8 mouse cellular contexts compared by ENCODE assay signal in the genomic region with DNA sequence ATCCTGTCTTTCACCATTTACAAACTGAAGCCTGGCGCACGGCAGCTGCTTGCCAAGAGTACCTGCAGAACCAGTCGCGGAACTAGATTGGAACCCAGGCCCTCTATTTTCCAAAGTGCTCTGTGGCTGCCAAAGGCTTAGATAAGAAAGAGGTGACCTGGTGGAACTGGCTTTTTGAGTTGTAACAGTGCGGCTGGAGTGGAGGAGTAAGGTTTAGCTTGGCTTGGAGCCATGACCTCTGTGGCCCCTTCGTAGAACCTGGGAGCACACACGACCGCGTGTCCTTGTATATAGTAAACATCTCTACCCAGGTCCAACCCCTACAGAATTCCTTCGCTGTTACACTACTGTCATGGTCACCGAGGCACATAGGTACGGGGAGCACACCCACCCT. TPM values are rescaled to one million over a fixed set of nuclear protein-coding genes. Genes with fewer than 3 reads are reported as not detected.
A peak's percentile ranks its signal among the peaks of the same experiment; 100 is the strongest.
DNase-seq lines count a peak whose midpoint lies in the region; ATAC-seq lines count a peak whose summit lies in the region.

No protein-coding gene starts in this region.

- H3K9me3 ChIP-seq in hindbrain, embryonic 13.5 days = no peaks in the 10 kb centered on the region
- H3K9me3 ChIP-seq in liver, embryonic 13.5 days (replicated peaks) = no peaks in the 10 kb centered on the region
- no peaks in the 10 kb centered on the region for H3K9me3 ChIP-seq in neural tube, embryonic 13.5 days

- peak overlapping the region; percentile 85 for H3K4me3 ChIP-seq in brown adipose tissue, adult 24 weeks (ENCODE audit: insufficient read depth, low read depth, low read length)
- H3K4me3 ChIP-seq in hindbrain, embryonic 13.5 days = peak overlapping the region; percentile 54
- peak overlapping the region; percentile 66 for H3K4me3 ChIP-seq in liver, embryonic 13.5 days (replicated peaks)
- H3K4me3 ChIP-seq in neural tube, embryonic 13.5 days = peak overlapping the region; percentile 66

- DNase-seq in embryo, embryonic 9.5 days (ENCODE audit: extremely low spot score) = peak; percentile 20
- DNase-seq in embryo, embryonic 10.5 days (ENCODE audit: low spot score) = no peak
- DNase-seq in liver, embryonic 13.5 days = no peak
- DNase-seq in spleen, adult 18-20 months = no peak
- DNase-seq in MN1 (ENCODE audit: low spot score) = no peak

- 29% methylated on average over 12 of the region's 12 CpGs for WGBS in hindbrain, embryonic 13.5 days
- 33% methylated on average over 12 of the region's 12 CpGs for WGBS in liver, embryonic 13.5 days (ENCODE audit: insufficient replicate concordance)
- WGBS in neural tube, embryonic 13.5 days = 30% methylated on average over 12 of the region's 12 CpGs

- ATAC-seq in hindbrain, embryonic 13.5 days (ENCODE audit: low FRiP score) = peak; percentile 44; the same call in 1 of the 2 replicates
- peak; percentile 30 for ATAC-seq in liver, embryonic 13.5 days (ENCODE audit: low read depth)
- ATAC-seq in neural tube, embryonic 13.5 days (ENCODE audit: low read depth) = peak; percentile 53; the same call in 1 of the 2 replicates

- peak overlapping the region; percentile 96 for H3K4me2 ChIP-seq in hindbrain, embryonic 13.5 days
- H3K4me2 ChIP-seq in liver, embryonic 13.5 days = peak overlapping the region; percentile 88
- peak overlapping the region; percentile 97 for H3K4me2 ChIP-seq in neural tube, embryonic 13.5 days

- no peaks in the 10 kb centered on the region for H3K27me3 ChIP-seq in hindbrain, embryonic 13.5 days
- peaks cover 69% of the 10 kb centered on the region for H3K27me3 ChIP-seq in liver, embryonic 13.5 days
- H3K27me3 ChIP-seq in neural tube, embryonic 13.5 days = no peaks in the 10 kb centered on the region

- H3K9ac ChIP-seq in hindbrain, embryonic 13.5 days = peak overlapping the region; percentile 92
- peak overlapping the region; percentile 74 for H3K9ac ChIP-seq in liver, embryonic 13.5 days
- peak overlapping the region; percentile 94 for H3K9ac ChIP-seq in neural tube, embryonic 13.5 days

- peak overlapping the region; percentile 82 for H3K27ac ChIP-seq in brown adipose tissue, adult 24 weeks (replicated peaks; ENCODE audit: low read depth, low read length)
- H3K27ac ChIP-seq in hindbrain, embryonic 13.5 days = peak overlapping the region; percentile 61; the same call in 1 of the 2 replicates
- H3K27ac ChIP-seq in liver, embryonic 13.5 days = peak overlapping the region; percentile 34
- peak overlapping the region; percentile 79 for H3K27ac ChIP-seq in neural tube, embryonic 13.5 days (replicated peaks)

- H3K4me1 ChIP-seq in brown adipose tissue, adult 24 weeks (ENCODE audit: control insufficient read depth, insufficient read depth, insufficient read length, low read length) = peaks cover 25% of the 10 kb centered on the region
- H3K4me1 ChIP-seq in hindbrain, embryonic 13.5 days (replicated peaks) = peaks cover 48% of the 10 kb centered on the region
- H3K4me1 ChIP-seq in liver, embryonic 13.5 days (replicated peaks) = peaks cover 63% of the 10 kb centered on the region
- peaks cover 50% of the 10 kb centered on the region for H3K4me1 ChIP-seq in neural tube, embryonic 13.5 days (replicated peaks)

- peaks cover 4% of the 10 kb centered on the region for H3K36me3 ChIP-seq in hindbrain, embryonic 13.5 days
- no peaks in the 10 kb centered on the region for H3K36me3 ChIP-seq in liver, embryonic 13.5 days
- H3K36me3 ChIP-seq in neural tube, embryonic 13.5 days = no peaks in the 10 kb centered on the region

RNA-seq across cellular contexts. Expression of a gene that starts 54.2 kb away (rescaled TPM):
- 23.3 and 29.1 TPM in 2 replicates for polyA plus RNA-seq in brown adipose tissue, adult 24 weeks (2012; ENCODE audit: insufficient read depth, insufficient read length, missing spikeins)
- 11.3 and 11.5 TPM in 2 replicates for polyA plus RNA-seq in hindbrain, embryonic 13.5 days (2015; fragmentation: Nextera tagmentation; extraction: Ambion mirVana)
- 0.43 and 0.46 TPM in 2 replicates for polyA plus RNA-seq in liver, embryonic 13.5 days (2015; fragmentation: Nextera tagmentation; extraction: Ambion mirVana)
- 7.8 and 9.4 TPM in 2 replicates for polyA plus RNA-seq in neural tube, embryonic 13.5 days (2015; fragmentation: Nextera tagmentation; extraction: Ambion mirVana)
